Comparison of ENCODE assay signal across 8 mouse cellular contexts in the genomic region with DNA sequence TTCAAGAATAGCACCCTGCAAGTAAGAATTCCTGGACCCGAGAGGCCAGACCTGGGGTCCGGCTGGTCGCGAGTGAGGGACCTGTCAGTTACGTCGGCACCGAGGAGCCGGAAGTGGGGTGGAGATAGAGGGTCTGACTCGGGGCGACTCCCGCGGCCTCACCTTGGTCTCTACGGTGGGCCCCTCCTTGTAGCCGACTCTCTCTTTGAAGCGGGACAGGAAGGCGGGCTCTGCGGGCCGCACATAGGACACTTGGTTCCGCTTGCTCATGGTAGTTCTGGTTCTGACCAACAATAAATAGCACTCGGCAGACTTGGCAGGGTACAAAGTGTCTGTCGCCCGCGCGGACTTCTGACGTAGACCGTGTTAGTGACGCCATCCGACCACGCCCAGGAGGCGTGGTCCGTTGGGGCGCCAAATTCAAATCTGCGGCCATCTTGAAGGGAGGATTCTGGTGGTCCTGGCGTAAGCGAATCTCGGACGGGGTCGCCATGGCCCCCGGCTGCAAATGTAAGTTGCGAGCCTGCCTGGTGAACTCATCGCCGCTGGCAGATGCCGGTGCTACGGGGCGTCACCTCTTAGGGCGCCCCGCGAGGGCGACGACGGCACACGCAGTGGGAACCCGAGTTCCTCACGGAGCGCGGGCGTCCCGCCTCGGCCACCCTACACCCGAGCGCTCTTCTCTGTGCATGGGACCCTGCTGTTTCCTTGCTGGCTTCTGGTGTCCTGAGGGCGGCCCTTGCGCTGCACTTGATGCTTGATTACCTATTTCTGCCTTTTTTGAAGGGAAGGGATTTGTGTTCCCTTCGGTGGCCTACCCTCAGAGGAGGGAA. TPM values are rescaled to one million over a fixed set of nuclear protein-coding genes. Genes with fewer than 3 reads are reported as not detected.
DNase-seq lines count a peak whose midpoint lies in the region; ATAC-seq and TF ChIP-seq lines count a peak whose summit lies in the region.

Gene 1110059G10Rik, minus strand, starts transcription at position 358 of the 833 bp plus-strand sequence.
Gene Kif15, plus strand, starts transcription at position 404 of the 833 bp plus-strand sequence.

- WGBS in heart, embryonic 10.5 days = under 1% methylated on average over 64 of the region's 64 CpGs
- under 1% methylated on average over 64 of the region's 64 CpGs for WGBS in kidney, embryonic 15.5 days
- under 1% methylated on average over 64 of the region's 64 CpGs for WGBS in liver, adult 2 months

- peak; percentile 33 for TF ChIP-seq CTCF in liver, adult 2 months (IDR thresholded peaks at IDR 0.05; ENCODE audit: low read depth, low read length)

- H3K4me3 ChIP-seq in heart, embryonic 10.5 days = peak within 1 kb of the TSS; percentile 91
- H3K4me3 ChIP-seq in kidney, embryonic 15.5 days (replicated peaks) = peak within 1 kb of the TSS; percentile 70
- H3K4me3 ChIP-seq in liver, adult 2 months (ENCODE audit: insufficient read depth, low read depth, low read length) = peak within 1 kb of the TSS; percentile 95
- H3K4me3 ChIP-seq in myocyte = peak within 1 kb of the TSS; percentile 99

- H3ac ChIP-seq in myocyte (ENCODE audit: control insufficient read depth, insufficient read length) = peak within 1 kb of the TSS; percentile 15

- peak; percentile 97 to 98 for DNase-seq in B cell, adult 2 months
- peak; percentile 94 for DNase-seq in brain, adult 2 months (ENCODE audit: low read depth, low spot score)
- DNase-seq in heart, embryonic 10.5 days (ENCODE audit: low spot score) = peak; percentile 96
- DNase-seq in liver, adult 2 months (ENCODE audit: extremely low read depth, low read depth, low spot score) = peak; percentile 75
- peak; percentile 95 for DNase-seq in splenic B cell, adult 2 months (ENCODE audit: low read depth, low spot score)

- no peaks in the 10 kb centered on the region for H3K27me3 ChIP-seq in heart, embryonic 10.5 days (ENCODE audit: insufficient read depth, poor library complexity, severe bottlenecking)
- no peaks in the 10 kb centered on the region for H3K27me3 ChIP-seq in kidney, embryonic 15.5 days
- H3K27me3 ChIP-seq in liver, adult 2 months (ENCODE audit: control insufficient read depth, insufficient read depth, low read length) = no peaks in the 10 kb centered on the region
- no peaks in the 10 kb centered on the region for H3K27me3 ChIP-seq in myocyte (ENCODE audit: control insufficient read depth, insufficient read depth, insufficient read length)
- H3K27me3 ChIP-seq in splenic B cell, adult 2 months (ENCODE audit: control insufficient read depth, insufficient read depth, low read length, poor library complexity, severe bottlenecking) = no peaks in the 10 kb centered on the region

- H3K4me1 ChIP-seq in heart, embryonic 10.5 days = peaks cover 11% of the 10 kb centered on the region
- H3K4me1 ChIP-seq in kidney, embryonic 15.5 days = peaks cover 13% of the 10 kb centered on the region
- peaks cover 2% of the 10 kb centered on the region; the same call in 1 of the 2 replicates for H3K4me1 ChIP-seq in liver, adult 2 months (ENCODE audit: control insufficient read depth, insufficient read depth, low read length)

- H3K27ac ChIP-seq in heart, embryonic 10.5 days = peak within 1 kb of the TSS; percentile 95
- H3K27ac ChIP-seq in kidney, embryonic 15.5 days = peak within 1 kb of the TSS; percentile 75
- peak within 1 kb of the TSS; percentile 77 for H3K27ac ChIP-seq in liver, adult 2 months (replicated peaks; ENCODE audit: insufficient read depth, low read depth, low read length)

- H3K9me3 ChIP-seq in heart, embryonic 10.5 days = no peaks in the 10 kb centered on the region
- no peaks in the 10 kb centered on the region for H3K9me3 ChIP-seq in kidney, embryonic 15.5 days (replicated peaks)

- no peak for TF ChIP-seq POLR2A in liver, adult 2 months (IDR thresholded peaks at IDR 0.05; ENCODE audit: extremely low read depth, insufficient read depth, low read length)
- TF ChIP-seq POLR2A in myocyte (IDR thresholded peaks at IDR 0.05; ENCODE audit: insufficient read length, low read depth) = peak; percentile 41

- peak; percentile 87 for ATAC-seq in erythroblast, adult 5-6 weeks (replicated peaks; ENCODE audit: low FRiP score, poor library complexity, severe bottlenecking)
- ATAC-seq in kidney, embryonic 15.5 days (replicated peaks; ENCODE audit: low FRiP score) = peak; percentile 97

- peak within 1 kb of the TSS; percentile 64 for H3K4me2 ChIP-seq in kidney, embryonic 15.5 days
- H3K4me2 ChIP-seq in myocyte (ENCODE audit: low read depth) = peak within 1 kb of the TSS; percentile 93

- peak within 1 kb of the TSS; percentile 72 for H3K9ac ChIP-seq in kidney, embryonic 15.5 days
- peak within 1 kb of the TSS; percentile 91 for H3K9ac ChIP-seq in liver, adult 2 months (ENCODE audit: low read depth, low read length)

- peaks cover 6% of the 10 kb centered on the region; the same call in 1 of the 2 replicates for H3K79me2 ChIP-seq in liver, adult 2 months (ENCODE audit: control insufficient read depth, insufficient read depth, low read length)
- H3K79me2 ChIP-seq in myocyte (ENCODE audit: control insufficient read depth, insufficient read depth) = peaks cover 63% of the 10 kb centered on the region

- H3K36me3 ChIP-seq in heart, embryonic 10.5 days = peaks cover 9% of the 10 kb centered on the region
- H3K36me3 ChIP-seq in kidney, embryonic 15.5 days = peaks cover 24% of the 10 kb centered on the region
- H3K36me3 ChIP-seq in liver, adult 2 months (ENCODE audit: control insufficient read depth, insufficient read depth, low read length) = peaks cover 14% of the 10 kb centered on the region; the same call in 1 of the 2 replicates
- no peaks in the 10 kb centered on the region for H3K36me3 ChIP-seq in myocyte (ENCODE audit: control insufficient read depth, insufficient read depth)
- no peaks in the 10 kb centered on the region for H3K36me3 ChIP-seq in splenic B cell, adult 2 months (ENCODE audit: control insufficient read depth, insufficient read depth, low read length, poor library complexity, severe bottlenecking)

TF ChIP-seq in myocyte, 11 proteins besides CTCF, POLR2A, EP300 and RAD21:
- TF ChIP-seq TCF12 (IDR thresholded peaks at IDR 0.05; ENCODE audit: insufficient read depth, poor library complexity, severe bottlenecking) = no peak
- TF ChIP-seq SRF (IDR thresholded peaks at IDR 0.05; ENCODE audit: control insufficient read depth, insufficient read length, low read depth) = peak; percentile 76
- no peak for TF ChIP-seq USF1 (IDR thresholded peaks at IDR 0.05; ENCODE audit: low read depth)
- TF ChIP-seq CEBPB (IDR thresholded peaks at IDR 0.05; ENCODE audit: insufficient read depth, poor library complexity, severe bottlenecking) = no peak
- peak; percentile 99 for TF ChIP-seq E2F4 (IDR thresholded peaks at IDR 0.05; ENCODE audit: insufficient read depth)
- no peak for TF ChIP-seq MAX (IDR thresholded peaks at IDR 0.05; ENCODE audit: low read depth)
- peak; percentile 37 for TF ChIP-seq POLR2AphosphoS2 (IDR thresholded peaks at IDR 0.05; ENCODE audit: insufficient read length, low read depth)
- TF ChIP-seq REST (IDR thresholded peaks at IDR 0.05; ENCODE audit: insufficient read depth, insufficient read length) = no peak
- TF ChIP-seq TCF3 (IDR thresholded peaks at IDR 0.05; ENCODE audit: insufficient read length, low read depth) = no peak
- no peak for TF ChIP-seq MYOD1 (IDR thresholded peaks at IDR 0.05; ENCODE audit: control insufficient read depth in 1 of 3, insufficient read length in 2 of 3, low read depth in 2 of 3)
- TF ChIP-seq MYOG (IDR thresholded peaks at IDR 0.05; ENCODE audit: control insufficient read depth in 1 of 3, insufficient read depth in 1 of 3, insufficient read length in 2 of 3, low read depth in 2 of 3) = no peak

RNA-seq across cellular contexts. Expression of gene 1110059G10Rik, which starts in this region (rescaled TPM):
- total RNA-seq in erythroblast, adult 5-6 weeks (2015; ENCODE audit: low replicate concordance) = 22.9 and 32.4 TPM in 2 replicates
- total RNA-seq in erythroblast, adult 5-6 weeks (2017; ENCODE audit: low replicate concordance) = 5.8 and 18.7 TPM in 2 replicates
- polyA plus RNA-seq in heart, embryonic 10.5 days (2016; fragmentation: Nextera tagmentation; extraction: Ambion mirVana) = 15.5 and 16.6 TPM in 2 replicates
- polyA plus RNA-seq in kidney, embryonic 15.5 days (2015; fragmentation: Nextera tagmentation; extraction: Ambion mirVana) = 26.8 and 33.1 TPM in 2 replicates
- 4.1 and 5.2 TPM in 2 replicates for total RNA-seq in liver, adult 2 months (2014; rRNA removed)
- polyA plus RNA-seq in liver, adult 2 months (2012; rRNA removed) = 1.1 and 1.8 TPM in 2 replicates
- polyA plus RNA-seq in myocyte (2012; fragmentation: generic; extraction: Trizol) = 4.7 TPM

RNA-seq across cellular contexts. Expression of gene Kif15, which starts in this region (rescaled TPM):
- 43.4 and 70.8 TPM in 2 replicates for total RNA-seq in erythroblast, adult 5-6 weeks (2015; ENCODE audit: low replicate concordance)
- total RNA-seq in erythroblast, adult 5-6 weeks (2017; ENCODE audit: low replicate concordance) = 118 and 133 TPM in 2 replicates
- 37.3 and 46.9 TPM in 2 replicates for polyA plus RNA-seq in heart, embryonic 10.5 days (2016; fragmentation: Nextera tagmentation; extraction: Ambion mirVana)
- 59.3 and 60.1 TPM in 2 replicates for polyA plus RNA-seq in kidney, embryonic 15.5 days (2015; fragmentation: Nextera tagmentation; extraction: Ambion mirVana)
- 0.60 and 1.0 TPM in 2 replicates for total RNA-seq in liver, adult 2 months (2014; rRNA removed)
- polyA plus RNA-seq in liver, adult 2 months (2012; rRNA removed) = 0.15 TPM in 1 of 2 replicates, not detected in the other
- 3.8 TPM for polyA plus RNA-seq in myocyte (2012; fragmentation: generic; extraction: Trizol)

Comparison
In these comparisons a context has a peak if more than half of its experiments do, and no peak if none do; other contexts are left out.
1. Peak in every context shown above with its lines: DNase-seq, ATAC-seq, H3K4me3 ChIP-seq and H3K27ac ChIP-seq.
2. RNA of gene Kif15 (total RNA-seq): 43.4 to 133 TPM in erythroblast, adult 5-6 weeks; 0.60 to 1.0 TPM in liver, adult 2 months; every median in the first group is over 10 times any median in the second.